Mouse (Mus musculus): Measurements from ENCODE around the gene Tbl3.

- TF ChIP-seq EP300 (IDR thresholded peaks at IDR 0.05; ENCODE audit: low read depth), result no peak
- TF ChIP-seq CTCF (IDR thresholded peaks at IDR 0.05; ENCODE audit: low read depth), result no peak
Observed at GRCm38 (mm10) chr17:24717943-24718342, 10.5 kb upstream of the Tbl3 start, which contains the start of the genes Rnf151 and Rps2.

All from liver, embryonic 14.5 days (tissue).